Mouse (Mus musculus): Measurements from ENCODE around the gene Defb42. TPM values are rescaled to one million over a fixed set of nuclear protein-coding genes. Genes with fewer than 3 reads are reported as not detected.

Defb42 gene
- total RNA-seq (2023): not detected

DNA sequence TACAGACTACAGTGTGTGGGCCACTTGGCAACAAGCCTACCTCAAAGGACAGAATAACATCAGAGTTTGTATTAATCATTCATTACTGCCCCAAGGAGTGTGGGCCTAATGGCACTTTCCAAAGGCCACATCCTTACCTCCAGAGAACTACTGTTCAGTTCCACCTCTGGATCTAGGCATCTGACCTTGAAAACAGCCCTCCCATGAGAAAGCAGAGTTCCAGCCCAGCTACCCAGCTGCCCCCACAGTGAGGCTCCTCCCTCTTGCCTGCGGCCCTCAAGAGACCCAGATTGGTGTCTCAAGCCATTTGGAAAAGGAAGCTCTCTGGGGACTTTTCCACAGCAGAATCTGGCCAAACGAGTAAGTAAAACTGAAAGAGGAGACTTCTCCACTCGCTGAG, at the start of gene Defb42:
TSS of gene Defb42 (plus strand) at position 301 of the 400 bp plus-strand sequence.

DNA sequence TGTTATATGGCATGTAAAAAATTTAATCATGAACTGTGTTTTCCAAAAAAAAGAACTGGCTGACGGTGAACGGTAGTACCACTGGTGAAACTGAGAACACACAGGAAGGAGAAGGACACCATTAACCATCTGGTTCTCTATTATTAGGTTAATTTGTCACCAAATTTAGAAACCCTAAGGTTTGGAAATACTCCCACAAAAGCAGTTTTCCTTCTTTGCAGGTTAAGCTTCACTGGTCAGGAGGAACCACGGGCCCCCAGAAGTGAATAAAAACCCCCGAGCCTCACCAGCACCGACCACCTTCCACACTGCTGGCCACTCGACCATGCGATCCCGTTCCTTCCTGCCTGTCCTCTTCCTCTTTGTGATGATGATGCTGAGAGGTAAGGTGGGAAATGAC, 49.0 kb upstream of the Defb42 start, which contains the start of gene Defb47:
TSS of gene Defb47 (plus strand) at position 301 of the 400 bp plus-strand sequence.

DNA sequence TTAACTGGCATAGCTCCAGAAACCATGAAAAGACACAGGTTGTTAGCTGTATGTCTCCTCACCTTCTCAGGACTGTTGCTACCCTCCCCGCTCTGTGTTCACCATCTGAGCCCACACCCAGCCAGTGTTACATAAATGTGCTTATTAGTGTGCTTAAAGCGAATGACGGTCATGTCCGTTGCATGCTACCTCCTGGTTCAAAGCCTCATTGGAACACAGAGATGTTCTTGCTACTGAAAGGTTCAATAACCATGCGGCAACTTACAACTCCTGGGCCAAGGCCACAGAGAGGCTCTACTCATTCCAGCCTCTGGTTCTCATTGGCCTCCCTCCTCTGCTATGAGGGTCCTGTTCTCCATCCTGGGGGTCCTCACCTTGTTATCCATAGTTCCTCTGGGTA, 35.3 kb upstream of the Defb42 start, which contains the start of gene Defb43:
TSS of gene Defb43 (plus strand) at position 301 of the 400 bp plus-strand sequence.

GRCm38 (mm10) chr14:63049910-63050370, 3.1 kb downstream of the Defb42 start, which contains the start of gene Defb30:
TSS of gene Defb30 (minus strand) at chr14:63049960.

Other genes with a start within 250 kb of the Defb42 start
- 10 to 100 TPM; 36.8 to 39.4 TPM for gene Wdfy2, start 209.3 kb upstream of the Defb42 start, total RNA-seq (2023)
- not detected for gene Defb48, start 62.5 kb upstream of the Defb42 start, total RNA-seq (2023)
- not detected for gene Defb47, start 48.9 kb upstream of the Defb42 start, total RNA-seq (2023)
- not detected for gene Defb43, start 35.2 kb upstream of the Defb42 start, total RNA-seq (2023)
- not detected for gene Defb30, start 3.0 kb downstream of the Defb42 start, total RNA-seq (2023)

Data from B cell, adult 67 days (primary cell).